ENCODE assay signal across 23 mouse cellular contexts in genomic region chr5:132909056-132909455, GRCm38 (mm10).
A peak's percentile ranks its signal among the peaks of the same experiment; 100 is the strongest.
DNase-seq lines count a peak whose midpoint lies in the region; TF ChIP-seq lines count a peak whose summit lies in the region.
"Had no signal": no experiment of that assay in that cellular context is flagged by ENCODE, and none has a peak within 500 bp of the region (broad histone marks: within the 10 kb centered on the region; RNA-seq: fewer than 3 reads in every experiment).

No protein-coding gene starts in this region.

- WGBS in cerebellum, adult 2 months: 21% methylated on average over 2 of the region's 2 CpGs

- H3K4me3 ChIP-seq in cerebellum, adult 2 months (replicated peaks; ENCODE audit: insufficient read depth, low read depth, low read length): no peak overlapping the region
- H3K4me3 ChIP-seq: erythroblast, embryonic 14.5 days; forebrain, embryonic 12.5 days; heart, embryonic 15.5 days; hindbrain, embryonic 12.5 days; limb, embryonic 12.5 days; liver, embryonic 15.5 days; midbrain, embryonic 15.5 days had no signal

- no peaks in the 10 kb centered on the region for H3K27me3 ChIP-seq in cerebellum, adult 2 months (ENCODE audit: control insufficient read depth, insufficient read depth, low read length)
- H3K27me3 ChIP-seq: forebrain, embryonic 12.5 days; heart, embryonic 15.5 days; hindbrain, embryonic 12.5 days; limb, embryonic 12.5 days; liver, embryonic 15.5 days; midbrain, embryonic 15.5 days had no signal

- peak; percentile 71 for DNase-seq in heart, adult 11 months
- DNase-seq in heart, postnatal 36 days: no peak
- peak; percentile 64 for DNase-seq in brain, adult 2 months (ENCODE audit: low read depth, low spot score)
- DNase-seq in cerebellum, adult 2 months: peak; percentile 38 to 76
- peak; percentile 35 to 42 for DNase-seq in cerebellum, postnatal 25 days
- no peak for DNase-seq in kidney, postnatal 25 days
- DNase-seq in ovary, postnatal 10 days (ENCODE audit: low spot score): no peak
- DNase-seq: adrenal gland, postnatal 25 days; forebrain, postnatal 0 days; kidney, adult 9 months; kidney, postnatal 10 days; layer of hippocampus, adult 9-11 months; lung, embryonic 14.5 days; lung, postnatal 14 days; thymus, adult 2 months; thymus, postnatal 36 days had no signal

- TF ChIP-seq CTCF in cerebellum, adult 2 months (IDR thresholded peaks at IDR 0.05; ENCODE audit: borderline replicate concordance, insufficient read depth, low read depth, low read length): no peak

- intact Hi-C loops in heart, postnatal 36 days (cut with DNase I): no loop called here

- no peak overlapping the region for H3K27ac ChIP-seq in cerebellum, adult 2 months (ENCODE audit: insufficient read depth, low read length)
- H3K27ac ChIP-seq: forebrain, embryonic 12.5 days; heart, embryonic 15.5 days; hindbrain, embryonic 12.5 days; limb, embryonic 12.5 days; liver, embryonic 15.5 days; midbrain, embryonic 15.5 days had no signal

- no peaks in the 10 kb centered on the region; the same call in 1 of the 2 replicates for H3K4me1 ChIP-seq in cerebellum, adult 2 months (ENCODE audit: control insufficient read depth, insufficient read depth, low read length)
- H3K4me1 ChIP-seq: heart, embryonic 15.5 days; hindbrain, embryonic 12.5 days; limb, embryonic 12.5 days; liver, embryonic 15.5 days; midbrain, embryonic 15.5 days had no signal

- TF ChIP-seq POLR2A in cerebellum, adult 2 months (IDR thresholded peaks at IDR 0.05; ENCODE audit: borderline replicate concordance, insufficient read depth, low read length): no peak

Comparison
In these comparisons a context has a peak if more than half of its experiments do, and no peak if none do; other contexts are left out.
1. DNase-seq: peak in heart, adult 11 months (single experiment), brain, adult 2 months (single experiment), cerebellum, adult 2 months (2 of 2) and cerebellum, postnatal 25 days (2 of 2); none in heart, postnatal 36 days (0 of 2), kidney, postnatal 25 days (0 of 2) and ovary, postnatal 10 days (single experiment).